Mouse (Mus musculus) kidney, adult 8-10 months (tissue): ENCODE measurements around the gene Gpatch8.

Experiments
- DNase-seq, 2 experiments: peaks; one replicate each; pipeline ENCODE4 v3.0.0; 2022

The Gpatch8 gene

GRCm38 (mm10) chr11:102432115-102432843 lies 123.9 kb downstream of the Gpatch8 start:
- DNase-seq = no peak

GRCm38 (mm10) chr11:102431728-102432114 lies 124.5 kb downstream of the Gpatch8 start:
- DNase-seq = no peak

- peak; percentile 78 to 89 for DNase-seq
Observed at GRCm38 (mm10) chr11:102431018-102431645, 125.1 kb downstream of the Gpatch8 start.

- DNase-seq = peak; percentile 95 to 98
Observed at GRCm38 (mm10) chr11:102430121-102431017, 125.8 kb downstream of the Gpatch8 start, which contains the start of gene Grn. Grn (plus strand) TSS chr11:102430315.

GRCm38 (mm10) chr11:102429551-102429950 lies 126.6 kb downstream of the Gpatch8 start:
- no peak for DNase-seq

- no peak for DNase-seq
Observed at GRCm38 (mm10) chr11:102428981-102429540, 127.1 kb downstream of the Gpatch8 start.
